Mouse (Mus musculus): Measurements from ENCODE around the gene Krtap19-2. TPM values are rescaled to one million over a fixed set of nuclear protein-coding genes. Genes with fewer than 3 reads are reported as not detected.

Krtap19-2 gene
- polyA plus RNA-seq, 1 experiment from 2014 or later: not detected

DNA sequence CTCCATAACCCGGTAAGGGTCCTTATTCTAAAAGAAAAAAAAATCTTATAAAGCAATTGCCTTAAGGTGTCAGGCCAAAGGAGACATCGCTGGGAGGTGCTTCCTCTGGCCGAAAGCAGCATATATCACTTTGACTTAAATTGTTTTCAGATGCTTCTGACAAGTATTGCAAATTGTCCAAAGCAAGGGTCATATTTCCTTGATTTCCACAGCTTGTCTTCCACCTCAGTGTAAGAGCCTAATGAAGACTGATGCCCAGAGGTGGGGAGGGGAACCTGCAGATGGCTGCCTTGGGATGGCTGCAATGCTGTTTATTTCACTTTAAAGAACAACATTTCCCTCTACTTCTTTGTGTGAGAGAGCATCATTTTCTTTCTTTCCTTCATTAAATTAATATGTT, 47.1 kb downstream of the Krtap19-2 start:
- H3K9ac ChIP-seq: no peak overlapping the region
- DNase-seq (ENCODE audit: low spot score) (no peak), ATAC-seq (ENCODE audit: low FRiP score) (no peak)
- H3K27ac ChIP-seq: no peak overlapping the region
- WGBS: 58% methylated on average over 3 of the region's 3 CpGs
- no peaks in the 10 kb centered on the region for H3K4me1 ChIP-seq (replicated peaks; ENCODE audit: control insufficient read depth, insufficient read depth, low read length)
- H3K4me3 ChIP-seq (replicated peaks; ENCODE audit: low read length): no peak overlapping the region
- no peaks in the 10 kb centered on the region for H3K9me3 ChIP-seq (ENCODE audit: control insufficient read depth, low read length)
- no peaks in the 10 kb centered on the region for H3K36me3 ChIP-seq (replicated peaks; ENCODE audit: control insufficient read depth, insufficient read depth)
- H3K27me3 ChIP-seq (ENCODE audit: control insufficient read depth, insufficient read depth, low read length): no peaks in the 10 kb centered on the region
- no peak overlapping the region for H3K4me2 ChIP-seq (replicated peaks)

DNA sequence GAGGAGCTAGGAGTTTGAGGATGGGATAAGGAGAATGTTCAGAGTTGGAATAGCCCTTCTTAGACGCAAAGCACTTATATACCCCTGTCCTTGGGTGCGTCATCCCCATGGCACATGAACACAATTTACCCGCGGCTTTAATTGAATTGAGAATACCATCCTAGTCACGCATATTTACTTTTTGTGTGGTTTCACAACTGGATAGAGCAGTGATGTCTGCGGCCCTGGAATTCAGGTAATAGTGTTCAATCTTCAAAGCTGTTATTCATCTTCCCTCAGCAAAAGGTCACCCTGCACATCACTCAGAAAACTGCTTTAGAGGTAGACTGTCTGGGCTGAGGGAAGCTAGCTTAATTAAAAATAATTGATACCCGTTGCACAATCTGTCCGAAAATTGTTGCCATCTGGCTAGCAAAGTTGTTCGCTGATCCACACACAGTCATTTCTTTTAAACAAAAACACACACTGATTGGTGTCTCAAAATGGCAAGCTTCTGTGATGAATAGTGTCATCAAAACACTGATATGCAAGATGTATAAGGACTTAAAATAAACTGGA, 47.9 kb downstream of the Krtap19-2 start, which contains the start of gene Krtap14:
Gene Krtap14 (minus strand): TSS at position 51 of the 558 bp plus-strand sequence.
- Histone ChIP-seq H3K4me1 (replicated peaks; ENCODE audit: control insufficient read depth, insufficient read depth, low read length) (no peaks in the 10 kb centered on the region), H3K4me3 (replicated peaks; ENCODE audit: low read length) (no peak within 1 kb of the TSS), H3K9me3 (ENCODE audit: control insufficient read depth, low read length) (no peaks in the 10 kb centered on the region), H3K9ac (no peak within 1 kb of the TSS), H3K36me3 (replicated peaks; ENCODE audit: control insufficient read depth, insufficient read depth) (no peaks in the 10 kb centered on the region), H3K4me2 (replicated peaks) (no peak within 1 kb of the TSS), H3K27me3 (ENCODE audit: control insufficient read depth, insufficient read depth, low read length) (no peaks in the 10 kb centered on the region), H3K27ac (no peak within 1 kb of the TSS)
- ATAC-seq (ENCODE audit: low FRiP score) (no peak), DNase-seq (ENCODE audit: low spot score) (no peak)
- 75% methylated on average over 9 of the region's 9 CpGs for WGBS

- ATAC-seq (ENCODE audit: low FRiP score): no peak
- no peaks in the 10 kb centered on the region for H3K9me3 ChIP-seq (ENCODE audit: control insufficient read depth, low read length)
- H3K9ac ChIP-seq: no peak overlapping the region
- H3K4me1 ChIP-seq (replicated peaks; ENCODE audit: control insufficient read depth, insufficient read depth, low read length): no peaks in the 10 kb centered on the region
- H3K27me3 ChIP-seq (ENCODE audit: control insufficient read depth, insufficient read depth, low read length): no peaks in the 10 kb centered on the region
- no peak overlapping the region for H3K27ac ChIP-seq
- no peak overlapping the region for H3K4me3 ChIP-seq (replicated peaks; ENCODE audit: low read length)
- H3K4me2 ChIP-seq (replicated peaks): no peak overlapping the region
- no peak for DNase-seq (ENCODE audit: low spot score)
- no peaks in the 10 kb centered on the region for H3K36me3 ChIP-seq (replicated peaks; ENCODE audit: control insufficient read depth, insufficient read depth)
- WGBS: 78% methylated on average over 3 of the region's 3 CpGs
These were observed 50.3 kb downstream of the Krtap19-2 start for GRCm38 (mm10) chr16:88823736-88824135.

Other genes with a start within 250 kb of the Krtap19-2 start
- not detected in 2 replicates for gene 2310079G19Rik, start 246.6 kb downstream of the Krtap19-2 start, polyA plus RNA-seq (2014; fragmentation: Nextera tagmentation; extraction: Ambion mirVana)
- not detected in 2 replicates for gene Krtap26-1, start 226.5 kb downstream of the Krtap19-2 start, polyA plus RNA-seq (2014; fragmentation: Nextera tagmentation; extraction: Ambion mirVana)
- not detected in 2 replicates for gene Krtap27-1, start 202.6 kb downstream of the Krtap19-2 start, polyA plus RNA-seq (2014; fragmentation: Nextera tagmentation; extraction: Ambion mirVana)
- not detected in 2 replicates for gene 2310061N02Rik, start 166.3 kb downstream of the Krtap19-2 start, polyA plus RNA-seq (2014; fragmentation: Nextera tagmentation; extraction: Ambion mirVana)
- gene Krtap13-1, start 145.4 kb downstream of the Krtap19-2 start, polyA plus RNA-seq (2014; fragmentation: Nextera tagmentation; extraction: Ambion mirVana): not detected in 2 replicates
- gene Krtap13, start 122.6 kb downstream of the Krtap19-2 start, polyA plus RNA-seq (2014; fragmentation: Nextera tagmentation; extraction: Ambion mirVana): not detected in 2 replicates
- not detected in 2 replicates for gene 2310034C09Rik, start 115.4 kb downstream of the Krtap19-2 start, polyA plus RNA-seq (2014; fragmentation: Nextera tagmentation; extraction: Ambion mirVana)
- gene 2310057N15Rik, start 100.1 kb downstream of the Krtap19-2 start, polyA plus RNA-seq (2014; fragmentation: Nextera tagmentation; extraction: Ambion mirVana): not detected in 2 replicates
- gene Gm5965, start 96.4 kb downstream of the Krtap19-2 start, polyA plus RNA-seq (2014; fragmentation: Nextera tagmentation; extraction: Ambion mirVana): not detected in 2 replicates
- not detected in 2 replicates for gene Gm20741, start 62.0 kb downstream of the Krtap19-2 start, polyA plus RNA-seq (2014; fragmentation: Nextera tagmentation; extraction: Ambion mirVana)
- not detected in 2 replicates for gene Krtap15, start 54.1 kb downstream of the Krtap19-2 start, polyA plus RNA-seq (2014; fragmentation: Nextera tagmentation; extraction: Ambion mirVana)
- not detected in 2 replicates for gene Krtap14, start 48.1 kb downstream of the Krtap19-2 start, polyA plus RNA-seq (2014; fragmentation: Nextera tagmentation; extraction: Ambion mirVana)
- gene Krtap19-1, start 4.9 kb downstream of the Krtap19-2 start, polyA plus RNA-seq (2014; fragmentation: Nextera tagmentation; extraction: Ambion mirVana): not detected in 2 replicates
- not detected in 2 replicates for gene Krtap19-3, start 3.8 kb upstream of the Krtap19-2 start, polyA plus RNA-seq (2014; fragmentation: Nextera tagmentation; extraction: Ambion mirVana)
- gene Krtap19-4, start 10.8 kb upstream of the Krtap19-2 start, polyA plus RNA-seq (2014; fragmentation: Nextera tagmentation; extraction: Ambion mirVana): not detected in 2 replicates
- gene Krtap19-5, start 22.2 kb upstream of the Krtap19-2 start, polyA plus RNA-seq (2014; fragmentation: Nextera tagmentation; extraction: Ambion mirVana): not detected in 2 replicates
- not detected in 2 replicates for gene Krtap19-9b, start 58.0 kb upstream of the Krtap19-2 start, polyA plus RNA-seq (2014; fragmentation: Nextera tagmentation; extraction: Ambion mirVana)
- gene Krtap16-3, start 88.6 kb upstream of the Krtap19-2 start, polyA plus RNA-seq (2014; fragmentation: Nextera tagmentation; extraction: Ambion mirVana): not detected in 2 replicates
- not detected in 2 replicates for gene Krtap22-2, start 136.5 kb upstream of the Krtap19-2 start, polyA plus RNA-seq (2014; fragmentation: Nextera tagmentation; extraction: Ambion mirVana)
- not detected in 2 replicates for gene Gm10229, start 141.0 kb upstream of the Krtap19-2 start, polyA plus RNA-seq (2014; fragmentation: Nextera tagmentation; extraction: Ambion mirVana)
- not detected in 2 replicates for gene Krtap6-1, start 157.4 kb upstream of the Krtap19-2 start, polyA plus RNA-seq (2014; fragmentation: Nextera tagmentation; extraction: Ambion mirVana)
- not detected in 2 replicates for gene Gm10228, start 167.2 kb upstream of the Krtap19-2 start, polyA plus RNA-seq (2014; fragmentation: Nextera tagmentation; extraction: Ambion mirVana)
- not detected in 2 replicates for gene Krtap6-5, start 173.6 kb upstream of the Krtap19-2 start, polyA plus RNA-seq (2014; fragmentation: Nextera tagmentation; extraction: Ambion mirVana)
- gene 1110025L11Rik, start 189.7 kb upstream of the Krtap19-2 start, polyA plus RNA-seq (2014; fragmentation: Nextera tagmentation; extraction: Ambion mirVana): not detected in 2 replicates
- gene Krtap6-3, start 209.7 kb upstream of the Krtap19-2 start, polyA plus RNA-seq (2014; fragmentation: Nextera tagmentation; extraction: Ambion mirVana): not detected in 2 replicates